Mouse (Mus musculus) liver, adult 2 months (tissue): ENCODE measurements at regions not wholly inside any gene's neighbourhood (a gene's known extent, or its start where the extent isn't known, plus 50 kb on each side); places are given as distances from the start of the nearest gene placed in this dataset.

Experiments used
- CTCF ChIP-seq: fragments of 200-500 bp; IDR thresholded peaks from 2 replicates; pipeline ENCODE4 v1.5.1; 2011; ENCODE audit warnings: low read depth, low read length, control low read depth
- POLR2A ChIP-seq: fragments of 200-500 bp; IDR thresholded peaks from 2 replicates; pipeline ENCODE4 v1.6.1; 2011; ENCODE audit warnings: low read length, control low read depth; ENCODE audit not compliant: insufficient read depth; ENCODE audit errors: extremely low read depth

- TF ChIP-seq CTCF: no peak
- TF ChIP-seq POLR2A: no peak
Observed at GRCm38 (mm10) chr13:75368249-75368800, 278.7 kb downstream of the Pcsk1 start.
